Mouse (Mus musculus): ENCODE results near the gene Sept3.
"Not testable (repeated sequence)": the region's sequence is repeated elsewhere in the genome, so short reads cannot be mapped to it uniquely, and the experiment has no call there.

Gene Sept3

GRCm38 (mm10) chr15:82274593-82274926 is at the start of gene Sept3:
TSS of gene Sept3 (plus strand) at chr15:82274893.
- no peak for DNase-seq (ENCODE audit: low spot score)

- DNase-seq (ENCODE audit: low spot score): no peak
Measured at GRCm38 (mm10) chr15:82225769-82226168, 48.9 kb upstream of the Sept3 start.

- DNase-seq (ENCODE audit: low spot score): no peak
Measured at GRCm38 (mm10) chr15:82229542-82230045, 45.1 kb upstream of the Sept3 start.

GRCm38 (mm10) chr15:82230098-82230611 is 44.5 kb upstream of the Sept3 start:
- no peak for DNase-seq (ENCODE audit: low spot score)

- no peak for DNase-seq (ENCODE audit: low spot score)
Measured at GRCm38 (mm10) chr15:82231100-82231499, 43.6 kb upstream of the Sept3 start.

- no peak for DNase-seq (ENCODE audit: low spot score)
Measured at GRCm38 (mm10) chr15:82231591-82232378, 42.9 kb upstream of the Sept3 start.

GRCm38 (mm10) chr15:82232651-82233050 is 42.0 kb upstream of the Sept3 start:
- DNase-seq (ENCODE audit: low spot score): no peak

GRCm38 (mm10) chr15:82235661-82236060 is 39.0 kb upstream of the Sept3 start:
- no peak for DNase-seq (ENCODE audit: low spot score)

GRCm38 (mm10) chr15:82236565-82236964 is 38.1 kb upstream of the Sept3 start:
- peak; percentile 66 for DNase-seq (ENCODE audit: low spot score)

- no peak for DNase-seq (ENCODE audit: low spot score)
Measured at GRCm38 (mm10) chr15:82243311-82243710, 31.4 kb upstream of the Sept3 start.

- DNase-seq (ENCODE audit: low spot score): no peak
Measured at GRCm38 (mm10) chr15:82243742-82244114, 31.0 kb upstream of the Sept3 start.

- DNase-seq (ENCODE audit: low spot score): peak; percentile 87
Measured at GRCm38 (mm10) chr15:82244115-82244804, 30.4 kb upstream of the Sept3 start, which contains the start of gene Cenpm. TSS of gene Cenpm (minus strand) at chr15:82244748.

GRCm38 (mm10) chr15:82244805-82245161 is 29.9 kb upstream of the Sept3 start:
- not testable (repeated sequence) for DNase-seq (ENCODE audit: low spot score)

- DNase-seq (ENCODE audit: low spot score): no peak
Measured at GRCm38 (mm10) chr15:82247131-82247776, 27.4 kb upstream of the Sept3 start.

GRCm38 (mm10) chr15:82251579-82251978 is 23.1 kb upstream of the Sept3 start:
- DNase-seq (ENCODE audit: low spot score): no peak

GRCm38 (mm10) chr15:82252097-82252496 is 22.6 kb upstream of the Sept3 start, which contains the start of gene 1500009C09Rik:
TSS of gene 1500009C09Rik (plus strand) at chr15:82252397.
- DNase-seq (ENCODE audit: low spot score): no peak

- no peak for DNase-seq (ENCODE audit: low spot score)
Measured at GRCm38 (mm10) chr15:82255248-82255647, 19.4 kb upstream of the Sept3 start.

GRCm38 (mm10) chr15:82255944-82256383 is 18.7 kb upstream of the Sept3 start:
- no peak for DNase-seq (ENCODE audit: low spot score)

GRCm38 (mm10) chr15:82259510-82259909 is 15.2 kb upstream of the Sept3 start:
- no peak for DNase-seq (ENCODE audit: low spot score)

- no peak for DNase-seq (ENCODE audit: low spot score)
Measured at GRCm38 (mm10) chr15:82266356-82266755, 8.3 kb upstream of the Sept3 start.

GRCm38 (mm10) chr15:82268185-82268584 is 6.5 kb upstream of the Sept3 start:
- DNase-seq (ENCODE audit: low spot score): no peak

- DNase-seq (ENCODE audit: low spot score): no peak
Measured at GRCm38 (mm10) chr15:82268783-82269182, 5.9 kb upstream of the Sept3 start.
